Mouse (Mus musculus) megakaryocyte, embryonic 14.5 days (primary cell): ENCODE data around the gene Mef2b.

Experiments
- FLI1 ChIP-seq: IDR thresholded peaks from 2 replicates; pipeline ENCODE4 v1.6.1; 2012; ENCODE audit warnings: low read length, inconsistent platforms, mixed read lengths
- GATA1 ChIP-seq: IDR thresholded peaks from 3 replicates; pipeline ENCODE4 v1.6.1; 2012; ENCODE audit warnings: mixed read lengths, low read length, inconsistent platforms, borderline replicate concordance

DNA sequence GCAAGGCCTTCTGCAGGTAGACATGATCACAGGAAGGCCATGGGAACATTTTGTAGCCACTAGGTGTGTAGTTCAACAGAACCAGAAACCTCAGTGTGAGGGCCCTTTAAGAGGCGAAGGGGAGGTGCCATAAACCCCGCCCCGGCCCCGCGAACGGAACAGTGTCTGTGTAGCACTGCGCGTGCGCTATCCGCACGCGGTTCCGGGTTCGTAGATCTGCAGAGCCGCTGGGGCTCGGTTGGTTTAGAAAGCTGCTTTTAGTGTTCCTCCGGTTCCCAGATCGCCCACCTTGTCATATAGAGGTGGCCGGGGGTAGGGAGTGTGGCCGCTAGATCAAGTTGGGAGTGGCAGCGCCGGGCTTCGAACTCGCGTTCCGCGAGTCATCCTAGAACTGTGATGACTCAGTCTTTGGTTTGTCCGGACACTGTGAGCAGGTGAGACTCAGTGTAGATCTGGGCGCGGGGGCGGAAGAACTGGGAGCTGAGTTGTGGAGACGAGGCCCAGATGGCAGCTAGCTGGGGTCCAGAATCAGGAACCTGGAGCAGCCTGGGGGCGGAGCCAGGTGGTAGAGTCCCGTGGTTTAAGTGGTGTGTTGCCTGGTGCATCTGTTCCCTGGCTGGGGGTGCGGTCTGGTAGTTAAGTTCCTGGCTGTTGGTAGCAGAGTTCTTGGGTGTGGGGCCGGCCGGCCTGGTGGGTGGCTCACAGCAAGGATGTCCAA, 8.2 kb upstream of the Mef2b start, which contains the start of gene Nr2c2ap:
- no peak for TF ChIP-seq GATA1
- TF ChIP-seq FLI1, result no peak
